Mouse (Mus musculus) ES-E14 (cell line): ENCODE measurements at regions not wholly inside any gene's neighbourhood (a gene's known extent, or its start where the extent isn't known, plus 50 kb on each side); places are given as distances from the start of the nearest gene placed in this dataset.

Source experiments
- CHD2 ChIP-seq: IDR thresholded peaks from 2 replicates; pipeline ENCODE4 v1.6.1; 2014; ENCODE audit warnings: mild to moderate bottlenecking, low read depth, low read length, inconsistent platforms
- HCFC1 ChIP-seq: IDR thresholded peaks from 2 replicates; pipeline ENCODE4 v1.6.1; 2012; ENCODE audit warnings: low read length, inconsistent platforms, borderline replicate concordance; ENCODE audit not compliant: insufficient read depth
- MAFK ChIP-seq: IDR thresholded peaks from 2 replicates; pipeline ENCODE4 v1.6.1; 2014; ENCODE audit warnings: mild to moderate bottlenecking, low read depth, low read length, inconsistent platforms; ENCODE audit not compliant: insufficient read depth
- ZC3H11A ChIP-seq: IDR thresholded peaks from 2 replicates; pipeline ENCODE4 v1.6.1; 2012; ENCODE audit warnings: low read depth, mild to moderate bottlenecking, inconsistent platforms, low read length, borderline replicate concordance
- ZNF384 ChIP-seq: IDR thresholded peaks from 2 replicates; pipeline ENCODE4 v1.6.1; 2012; ENCODE audit warnings: low read depth, low read length, inconsistent platforms

DNA sequence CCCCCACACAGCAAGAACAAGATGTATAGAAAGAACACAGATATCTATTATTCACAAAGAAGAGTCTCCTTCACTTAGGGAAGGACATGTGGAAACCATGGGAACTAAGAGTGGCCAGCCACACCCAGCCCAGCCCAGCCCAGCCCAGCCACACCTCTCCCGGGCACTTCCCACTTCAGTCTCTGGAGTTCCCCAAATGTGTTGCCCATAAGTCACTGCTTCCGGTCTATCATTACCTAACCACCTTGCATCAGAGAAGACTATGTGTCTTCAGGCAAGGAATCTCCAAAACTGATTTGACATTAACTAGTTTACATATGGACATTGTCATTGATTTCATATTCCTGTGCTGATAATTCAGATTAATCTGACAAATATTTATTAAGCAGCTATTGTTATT is 147.6 kb downstream of the Nfkbiz start:
- no peak for TF ChIP-seq ZC3H11A
- TF ChIP-seq HCFC1: no peak
- no peak for TF ChIP-seq ZNF384
- no peak for TF ChIP-seq CHD2
- TF ChIP-seq MAFK: no peak
